Mouse (Mus musculus) liver, adult 2 months (tissue): ENCODE measurements at regions not wholly inside any gene's neighbourhood (a gene's known extent, or its start where the extent isn't known, plus 50 kb on each side); places are given as distances from the start of the nearest gene placed in this dataset.

ENCODE experiments used
- CTCF ChIP-seq: fragments of 200-500 bp; IDR thresholded peaks from 2 replicates; pipeline ENCODE4 v1.5.1; 2011; ENCODE audit warnings: low read depth, low read length, control low read depth
- POLR2A ChIP-seq: fragments of 200-500 bp; IDR thresholded peaks from 2 replicates; pipeline ENCODE4 v1.6.1; 2011; ENCODE audit warnings: low read length, control low read depth; ENCODE audit not compliant: insufficient read depth; ENCODE audit errors: extremely low read depth

GRCm38 (mm10) chr12:68683176-68683575 lies 475.8 kb downstream of the Rps29 start:
- TF ChIP-seq CTCF, result no peak
- TF ChIP-seq POLR2A, result no peak
